Mouse (Mus musculus) lung, postnatal 4 days (tissue): ENCODE results near the gene Olfr1218.
"Not testable (repeated sequence)": the region's sequence is repeated elsewhere in the genome, so short reads cannot be mapped to it uniquely, and the experiment has no call there.

Experiments
- DNase-seq, 2 experiments: peaks; one replicate each; pipeline ENCODE4 v3.0.0; 2021

Gene Olfr1218

GRCm38 (mm10) chr2:89061087-89061486 lies at the start of gene Olfr1218:
TSS of gene Olfr1218 (minus strand) at chr2:89061187.
- no peak for DNase-seq

- no peak for DNase-seq
These were observed 45.7 kb upstream of the Olfr1218 start, which contains the start of gene Olfr1220 for GRCm38 (mm10) chr2:89106735-89107134. TSS of gene Olfr1220 (minus strand) at chr2:89106835.

DNA sequence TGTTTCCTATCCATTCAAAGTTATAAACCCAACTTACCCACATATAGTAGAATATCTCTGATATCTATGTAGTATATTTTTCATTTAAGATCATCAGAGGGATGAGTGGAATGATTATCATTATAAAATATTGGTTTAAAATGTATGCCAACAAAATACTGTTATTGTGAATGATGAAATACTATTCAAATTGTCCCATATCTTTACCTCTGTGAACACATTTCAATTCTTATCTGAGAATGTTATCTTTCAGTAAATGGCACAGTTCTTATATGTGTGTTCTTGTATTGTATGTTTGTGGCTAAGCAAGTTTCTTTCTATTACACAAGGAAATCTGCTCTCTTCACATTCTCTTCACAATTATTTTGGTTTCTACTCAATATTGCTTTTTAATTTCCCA lies 44.7 kb upstream of the Olfr1218 start:
- DNase-seq, result no peak

DNA sequence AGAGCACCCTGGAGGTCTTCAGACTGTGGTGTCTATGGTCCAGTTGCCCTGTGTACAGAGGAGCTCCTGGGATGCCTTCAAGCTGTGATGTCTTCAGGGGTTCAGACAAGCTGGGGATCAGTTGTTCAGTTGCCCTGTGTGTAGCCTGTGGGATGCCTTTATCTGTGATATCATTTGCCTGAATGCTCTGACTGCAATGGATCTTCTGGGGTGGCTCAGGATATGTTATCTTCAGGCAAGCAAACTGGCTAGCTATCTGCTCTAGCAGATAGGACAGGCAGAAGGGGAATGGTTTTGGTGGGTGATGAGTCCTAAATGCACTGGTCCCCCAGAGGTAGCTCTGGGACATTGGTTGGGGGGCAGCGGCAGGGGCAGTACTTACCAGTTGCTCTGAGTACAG lies 32.9 kb upstream of the Olfr1218 start:
- no peak for DNase-seq

DNA sequence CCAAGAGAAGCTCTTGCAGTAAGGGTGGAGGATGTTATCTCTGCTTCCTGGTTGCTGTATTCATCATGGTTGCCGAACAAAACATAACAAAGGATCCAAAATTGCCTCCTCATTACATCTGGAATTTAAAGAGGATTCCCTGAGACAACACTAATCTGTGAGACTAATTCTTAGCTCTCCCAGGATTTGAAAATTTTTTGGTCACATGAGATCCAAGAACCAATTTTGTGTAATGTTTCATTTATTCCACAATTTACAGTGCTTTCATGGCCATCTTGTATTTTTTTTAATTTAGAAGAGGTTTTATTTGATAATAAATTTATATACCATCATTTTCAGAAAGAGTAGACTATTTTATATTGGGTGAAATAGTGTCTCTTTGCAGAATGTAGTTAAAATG lies 22.4 kb upstream of the Olfr1218 start, which contains the start of gene Olfr1219:
TSS of gene Olfr1219 (minus strand) at position 101 of the 400 bp plus-strand sequence.
- no peak for DNase-seq

- no peak for DNase-seq
These were observed 20.5 kb upstream of the Olfr1218 start for GRCm38 (mm10) chr2:89081487-89081886.

- DNase-seq, result no peak
These were observed 29.0 kb downstream of the Olfr1218 start, which contains the start of gene Olfr1217 for GRCm38 (mm10) chr2:89031965-89032364. TSS of gene Olfr1217 (minus strand) at chr2:89032065.

- not testable (repeated sequence) for DNase-seq
These were observed 39.6 kb downstream of the Olfr1218 start for GRCm38 (mm10) chr2:89021436-89021835.

GRCm38 (mm10) chr2:89018240-89018639 lies 42.7 kb downstream of the Olfr1218 start, which contains the start of gene Olfr1216:
TSS of gene Olfr1216 (minus strand) at chr2:89018340.
- DNase-seq, result no peak

DNA sequence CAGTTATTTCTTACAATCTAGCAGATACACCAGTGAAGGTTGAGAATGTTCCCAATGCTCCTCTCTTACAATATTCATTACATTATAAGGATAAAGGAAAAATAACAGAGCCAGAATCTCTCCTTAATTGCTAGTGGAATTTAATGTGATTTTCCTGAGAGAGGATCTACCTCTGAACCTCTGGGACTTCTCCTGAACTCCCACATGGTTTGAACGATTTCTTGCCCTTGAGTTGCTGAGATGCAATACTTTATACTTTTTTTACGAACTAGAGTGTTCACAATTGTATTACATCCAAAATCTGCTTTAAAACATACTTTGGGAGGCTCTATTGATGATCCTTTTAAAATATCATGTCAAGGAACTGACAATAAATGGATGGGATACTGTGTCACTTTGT lies 54.1 kb downstream of the Olfr1218 start, which contains the start of gene Olfr1215:
TSS of gene Olfr1215 (minus strand) at position 101 of the 400 bp plus-strand sequence.
- no peak for DNase-seq
